Mouse (Mus musculus): ENCODE measurements around the gene Gm49384.
"Not testable (repeated sequence)": the region's sequence is repeated elsewhere in the genome, so short reads cannot be mapped to it uniquely, and the experiment has no call there.

- not testable (repeated sequence) for TF ChIP-seq CTCF (IDR thresholded peaks at IDR 0.05; ENCODE audit: extremely low read depth, insufficient read length, insufficient replicate concordance, low read depth, low read length); POLR2A (IDR thresholded peaks at IDR 0.05; ENCODE audit: low read depth, low read length)
These were observed 40.5 kb downstream of the Gm49384 start for GRCm38 (mm10) chr12:69163586-69163985.

Measured in small intestine, adult 2 months (tissue).